Mouse (Mus musculus): ENCODE measurements at regions not wholly inside any gene's neighbourhood (a gene's known extent, or its start where the extent isn't known, plus 50 kb on each side); places are given as distances from the start of the nearest gene placed in this dataset.
A peak's percentile ranks its signal among the peaks of the same experiment; 100 is the strongest.

- Histone ChIP-seq H3K36me3 (no peaks in the 10 kb centered on the region), H3K4me1 (replicated peaks) (no peaks in the 10 kb centered on the region), H3K9ac (replicated peaks) (no peak overlapping the region), H3K27me3 (no peaks in the 10 kb centered on the region), H3K9me3 (no peaks in the 10 kb centered on the region), H3K4me2 (replicated peaks) (no peak overlapping the region), H3K4me3 (replicated peaks) (no peak overlapping the region), H3K27ac (no peak overlapping the region)
- peak; percentile 75 for ATAC-seq
- WGBS: 7% methylated on average over 3 of the region's 3 CpGs
These were observed 174.6 kb downstream of the Eepd1 start for GRCm38 (mm10) chr9:25655767-25656513.

GRCm38 (mm10) chr9:25656534-25656933, 175.2 kb downstream of the Eepd1 start:
- H3K9me3 ChIP-seq: no peaks in the 10 kb centered on the region

GRCm38 (mm10) chr9:25683635-25684333, 202.4 kb downstream of the Eepd1 start:
- no peaks in the 10 kb centered on the region for H3K4me1 ChIP-seq (replicated peaks)
- no peaks in the 10 kb centered on the region for H3K27me3 ChIP-seq
- 80% methylated on average over 4 of the region's 4 CpGs for WGBS
- H3K9me3 ChIP-seq: no peaks in the 10 kb centered on the region
- H3K36me3 ChIP-seq: no peaks in the 10 kb centered on the region
- no peak overlapping the region for H3K4me2 ChIP-seq (replicated peaks)
- ATAC-seq: no peak
- H3K4me3 ChIP-seq (replicated peaks): no peak overlapping the region
- no peak overlapping the region for H3K27ac ChIP-seq
- no peak overlapping the region for H3K9ac ChIP-seq (replicated peaks)

More at GRCm38 (mm10) chr9:25656534-25656933, 175.2 kb downstream of the Eepd1 start:
- 0 out of 2 replicates have a peak, but pooled peaks have one; percentile 27 for ATAC-seq
- Histone ChIP-seq H3K4me2 (replicated peaks) (no peak overlapping the region), H3K27ac (no peak overlapping the region), H3K27me3 (no peaks in the 10 kb centered on the region), H3K4me3 (replicated peaks) (no peak overlapping the region), H3K4me1 (replicated peaks) (no peaks in the 10 kb centered on the region), H3K36me3 (no peaks in the 10 kb centered on the region), H3K9ac (replicated peaks) (no peak overlapping the region)
- WGBS: 93% methylated on average over 3 of the region's 3 CpGs

- Histone ChIP-seq H3K4me2 (replicated peaks) (no peak overlapping the region), H3K27me3 (no peaks in the 10 kb centered on the region), H3K9ac (replicated peaks) (no peak overlapping the region), H3K9me3 (no peaks in the 10 kb centered on the region), H3K4me3 (replicated peaks) (no peak overlapping the region), H3K27ac (no peak overlapping the region), H3K4me1 (replicated peaks) (peaks cover 6% of the 10 kb centered on the region; the same call in 1 of the 2 replicates), H3K36me3 (no peaks in the 10 kb centered on the region)
- peak; percentile 83 for ATAC-seq
- WGBS: 21% methylated on average over 5 of the region's 5 CpGs
These were observed 212.3 kb downstream of the Eepd1 start for GRCm38 (mm10) chr9:25693632-25694031.

GRCm38 (mm10) chr9:25695018-25695417, 213.7 kb downstream of the Eepd1 start:
- ATAC-seq: peak; percentile 55; the same call in 1 of the 2 replicates
- H3K9me3 ChIP-seq: no peaks in the 10 kb centered on the region
- H3K4me1 ChIP-seq (replicated peaks): peaks cover 6% of the 10 kb centered on the region; the same call in 1 of the 2 replicates
- no peaks in the 10 kb centered on the region for H3K27me3 ChIP-seq
- WGBS: 7% methylated on average over 3 of the region's 3 CpGs
- no peak overlapping the region for H3K27ac ChIP-seq
- no peak overlapping the region for H3K4me2 ChIP-seq (replicated peaks)
- no peak overlapping the region for H3K4me3 ChIP-seq (replicated peaks)
- no peaks in the 10 kb centered on the region for H3K36me3 ChIP-seq
- no peak overlapping the region for H3K9ac ChIP-seq (replicated peaks)

- no peak overlapping the region for H3K4me2 ChIP-seq (replicated peaks)
These were observed 232.3 kb downstream of the Eepd1 start for GRCm38 (mm10) chr9:25713636-25714035.

GRCm38 (mm10) chr9:25744162-25744561, 262.8 kb downstream of the Eepd1 start:
- no peak for ATAC-seq
- 74% methylated on average over 6 of the region's 6 CpGs for WGBS
- H3K27me3 ChIP-seq: no peaks in the 10 kb centered on the region

More at GRCm38 (mm10) chr9:25713636-25714035, 232.3 kb downstream of the Eepd1 start:
- ATAC-seq: no peak
- H3K36me3 ChIP-seq: no peaks in the 10 kb centered on the region
- no peaks in the 10 kb centered on the region for H3K4me1 ChIP-seq (replicated peaks)
- no peaks in the 10 kb centered on the region for H3K9me3 ChIP-seq
- H3K27ac ChIP-seq: no peak overlapping the region
- H3K27me3 ChIP-seq: no peaks in the 10 kb centered on the region
- H3K9ac ChIP-seq (replicated peaks): no peak overlapping the region
- no peak overlapping the region for H3K4me3 ChIP-seq (replicated peaks)

GRCm38 (mm10) chr9:25751138-25751537, 269.8 kb downstream of the Eepd1 start:
- H3K4me3 ChIP-seq (replicated peaks): no peak overlapping the region
- no peak overlapping the region for H3K9ac ChIP-seq (replicated peaks)
- ATAC-seq: no peak
- no peaks in the 10 kb centered on the region for H3K27me3 ChIP-seq
- H3K4me2 ChIP-seq (replicated peaks): no peak overlapping the region
- H3K27ac ChIP-seq: no peak overlapping the region
- no peaks in the 10 kb centered on the region for H3K9me3 ChIP-seq
- no peaks in the 10 kb centered on the region for H3K36me3 ChIP-seq
- no peaks in the 10 kb centered on the region for H3K4me1 ChIP-seq (replicated peaks)

More at GRCm38 (mm10) chr9:25744162-25744561, 262.8 kb downstream of the Eepd1 start:
- Histone ChIP-seq H3K27ac (no peak overlapping the region), H3K36me3 (no peaks in the 10 kb centered on the region), H3K4me3 (replicated peaks) (no peak overlapping the region), H3K4me1 (replicated peaks) (no peaks in the 10 kb centered on the region), H3K4me2 (replicated peaks) (no peak overlapping the region), H3K9me3 (no peaks in the 10 kb centered on the region), H3K9ac (replicated peaks) (no peak overlapping the region)

GRCm38 (mm10) chr9:25773899-25774298, 292.6 kb downstream of the Eepd1 start:
- ATAC-seq: no peak
- whole genome bisulfite sequencing: 67% methylated on average over 3 of the region's 3 CpGs
- Histone ChIP-seq H3K9me3 (no peaks in the 10 kb centered on the region), H3K4me2 (replicated peaks) (no peak overlapping the region), H3K36me3 (no peaks in the 10 kb centered on the region), H3K9ac (replicated peaks) (no peak overlapping the region), H3K27me3 (no peaks in the 10 kb centered on the region), H3K4me3 (replicated peaks) (no peak overlapping the region), H3K27ac (no peak overlapping the region), H3K4me1 (replicated peaks) (no peaks in the 10 kb centered on the region)

- 97% methylated on average over 1 of the region's 1 CpGs for WGBS
- Histone ChIP-seq H3K4me2 (replicated peaks) (no peak overlapping the region), H3K27me3 (no peaks in the 10 kb centered on the region), H3K9me3 (no peaks in the 10 kb centered on the region), H3K27ac (no peak overlapping the region), H3K4me3 (replicated peaks) (no peak overlapping the region), H3K36me3 (no peaks in the 10 kb centered on the region), H3K4me1 (replicated peaks) (no peaks in the 10 kb centered on the region), H3K9ac (replicated peaks) (no peak overlapping the region)
- no peak for ATAC-seq
These were observed 301.3 kb downstream of the Eepd1 start for GRCm38 (mm10) chr9:25782631-25783030.

GRCm38 (mm10) chr9:25795142-25795910, 314.0 kb downstream of the Eepd1 start:
- H3K4me2 ChIP-seq (replicated peaks): no peak overlapping the region
- no peak overlapping the region for H3K27ac ChIP-seq
- no peaks in the 10 kb centered on the region for H3K9me3 ChIP-seq
- ATAC-seq: no peak
- no peak overlapping the region for H3K4me3 ChIP-seq (replicated peaks)
- 88% methylated on average over 8 of the region's 8 CpGs for WGBS
- H3K4me1 ChIP-seq (replicated peaks): no peaks in the 10 kb centered on the region
- no peaks in the 10 kb centered on the region for H3K36me3 ChIP-seq
- H3K9ac ChIP-seq (replicated peaks): no peak overlapping the region
- no peaks in the 10 kb centered on the region for H3K27me3 ChIP-seq

GRCm38 (mm10) chr9:25809562-25809961, 328.2 kb downstream of the Eepd1 start:
- no peak overlapping the region for H3K27ac ChIP-seq
- no peaks in the 10 kb centered on the region for H3K27me3 ChIP-seq
- no peak overlapping the region for H3K4me2 ChIP-seq (replicated peaks)
- no peaks in the 10 kb centered on the region for H3K36me3 ChIP-seq
- H3K9ac ChIP-seq (replicated peaks): no peak overlapping the region
- no peak for ATAC-seq
- H3K4me1 ChIP-seq (replicated peaks): no peaks in the 10 kb centered on the region
- no peak overlapping the region for H3K4me3 ChIP-seq (replicated peaks)
- no peaks in the 10 kb centered on the region for H3K9me3 ChIP-seq
